Mouse (Mus musculus) R1 (cell line): Measurements from ENCODE around the gene Ntn4.
"Not testable (repeated sequence)": the region's sequence is repeated elsewhere in the genome, so short reads cannot be mapped to it uniquely, and the experiment has no call there.

ENCODE experiments used
- DNase-seq: peaks from one replicate; pipeline ENCODE4 v3.0.0-alpha.2; 2018; ENCODE audit warnings: low read depth, low spot score

Ntn4 gene

DNA sequence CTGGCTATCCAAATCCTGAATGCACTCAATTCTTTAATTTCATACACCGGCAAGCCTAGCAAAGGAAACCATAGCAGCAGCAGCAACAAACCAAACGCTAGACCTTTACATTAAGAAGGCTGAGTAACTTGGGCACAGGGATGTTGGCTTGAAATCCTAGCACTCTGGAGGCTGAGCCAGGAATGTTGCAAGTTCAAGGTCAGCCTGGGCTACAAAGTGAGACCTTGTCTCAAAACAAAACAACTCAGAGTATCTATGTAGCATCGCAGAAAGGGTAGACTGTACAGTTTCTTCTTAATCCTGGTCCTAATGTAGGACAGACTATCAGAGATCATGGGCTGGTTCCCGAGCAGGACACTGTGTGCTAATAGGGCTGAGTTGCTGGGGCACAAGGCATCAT, 43.4 kb downstream of the Ntn4 start:
- no peak for DNase-seq

DNA sequence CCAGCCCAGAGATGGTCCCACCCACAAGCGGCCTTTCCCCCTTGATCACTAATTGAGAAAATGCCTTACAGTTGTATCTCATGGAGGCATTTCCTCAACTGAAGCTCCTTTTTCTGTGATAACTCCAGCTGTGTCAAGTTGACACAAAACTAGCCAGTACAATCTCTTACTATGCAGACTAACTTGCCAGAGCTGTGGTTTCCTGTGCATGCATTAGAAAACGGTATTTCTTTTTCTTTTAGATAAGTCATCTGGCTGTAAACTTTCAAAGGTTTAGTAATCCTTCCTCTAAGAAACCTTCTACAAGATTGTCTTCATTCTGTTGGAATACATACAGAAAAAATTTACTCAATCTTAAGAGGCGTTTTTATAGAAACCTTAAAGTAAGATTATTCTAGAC, 44.9 kb downstream of the Ntn4 start:
- not testable (repeated sequence) for DNase-seq

DNA sequence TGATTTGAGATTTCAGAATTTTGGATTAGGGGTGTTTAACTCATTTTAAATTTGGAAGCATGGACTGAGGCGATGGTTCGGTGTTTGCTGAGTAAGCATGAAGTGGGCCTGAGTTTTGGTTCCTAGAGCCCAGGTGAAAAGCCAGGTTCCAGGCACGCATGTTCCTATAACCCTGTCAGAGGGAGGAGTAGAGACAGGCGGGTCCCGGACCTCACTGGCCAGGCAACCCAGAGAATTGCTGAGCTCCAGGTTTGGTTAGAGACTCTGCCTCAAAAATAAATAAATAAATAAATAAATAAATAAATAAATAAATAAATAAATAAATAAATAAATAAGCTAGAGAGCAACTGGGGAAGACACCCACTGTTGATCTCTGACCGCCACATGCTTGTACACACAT, 46.1 kb downstream of the Ntn4 start:
- DNase-seq, result no peak

- DNase-seq, result no peak
Observed at GRCm38 (mm10) chr10:93687781-93688180, 47.3 kb downstream of the Ntn4 start.

- DNase-seq, result no peak
Observed at GRCm38 (mm10) chr10:93688306-93689171, 48.1 kb downstream of the Ntn4 start.

DNA sequence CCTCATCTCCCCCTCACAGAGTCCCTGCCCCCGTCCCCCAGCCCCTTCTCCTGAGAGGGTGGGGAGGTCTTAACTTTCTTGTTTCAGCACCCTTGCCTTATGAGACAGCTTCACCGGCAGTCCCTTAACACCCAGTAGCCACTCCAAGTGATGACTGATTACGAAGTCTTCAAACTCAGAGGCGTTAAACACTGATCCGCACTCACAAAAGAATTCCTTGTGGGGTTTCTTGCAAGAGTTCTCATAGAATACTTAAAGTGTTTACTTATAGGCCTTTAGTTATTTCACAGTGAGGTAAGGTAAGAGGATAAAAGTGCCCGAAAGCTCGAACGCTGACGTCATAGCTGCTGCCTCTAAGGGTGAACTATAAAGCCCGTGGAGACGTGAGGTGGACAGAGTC, 50.9 kb downstream of the Ntn4 start:
- no peak for DNase-seq

GRCm38 (mm10) chr10:93695043-93695791, 54.7 kb downstream of the Ntn4 start:
- DNase-seq, result no peak

- DNase-seq, result no peak
Observed at GRCm38 (mm10) chr10:93696001-93696400, 55.5 kb downstream of the Ntn4 start.

GRCm38 (mm10) chr10:93697866-93698483, 57.5 kb downstream of the Ntn4 start:
- DNase-seq, result no peak

DNA sequence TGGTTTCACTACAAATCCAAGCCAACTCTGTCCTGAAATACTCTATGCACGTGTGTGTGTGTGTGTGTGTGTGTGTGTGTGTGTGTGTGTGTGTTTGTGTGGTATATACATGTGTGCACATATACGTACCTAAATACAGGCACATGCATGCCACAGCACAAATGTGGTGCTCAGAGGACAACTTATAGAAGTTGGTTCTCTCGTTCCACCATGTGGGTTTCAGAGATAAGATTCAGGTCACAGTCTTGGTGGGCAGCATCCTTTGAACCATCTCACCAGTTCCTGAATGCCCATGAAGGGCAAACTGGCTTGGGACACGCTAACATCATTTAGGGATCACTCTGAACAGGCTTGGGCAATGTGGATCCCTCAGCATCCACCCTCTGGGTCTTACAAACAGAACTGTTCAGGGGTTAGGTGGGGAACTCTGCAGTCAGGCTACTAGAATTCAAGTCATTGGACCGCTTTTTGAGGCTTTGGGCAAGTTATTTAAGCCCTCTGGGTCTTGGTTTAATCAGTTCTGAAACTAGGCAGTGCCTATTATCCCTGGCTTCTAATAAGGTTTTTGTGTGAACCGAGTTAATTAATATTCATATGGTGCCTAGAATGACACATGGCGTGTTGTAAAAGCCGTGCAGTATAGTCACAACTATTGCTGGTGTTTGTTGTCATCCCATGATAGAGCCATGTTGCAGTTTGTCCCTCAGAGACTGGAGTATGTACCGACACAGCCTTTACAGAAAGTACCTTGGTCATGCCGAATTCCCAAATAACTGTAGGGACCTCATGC, 59.4 kb downstream of the Ntn4 start:
- no peak for DNase-seq

DNA sequence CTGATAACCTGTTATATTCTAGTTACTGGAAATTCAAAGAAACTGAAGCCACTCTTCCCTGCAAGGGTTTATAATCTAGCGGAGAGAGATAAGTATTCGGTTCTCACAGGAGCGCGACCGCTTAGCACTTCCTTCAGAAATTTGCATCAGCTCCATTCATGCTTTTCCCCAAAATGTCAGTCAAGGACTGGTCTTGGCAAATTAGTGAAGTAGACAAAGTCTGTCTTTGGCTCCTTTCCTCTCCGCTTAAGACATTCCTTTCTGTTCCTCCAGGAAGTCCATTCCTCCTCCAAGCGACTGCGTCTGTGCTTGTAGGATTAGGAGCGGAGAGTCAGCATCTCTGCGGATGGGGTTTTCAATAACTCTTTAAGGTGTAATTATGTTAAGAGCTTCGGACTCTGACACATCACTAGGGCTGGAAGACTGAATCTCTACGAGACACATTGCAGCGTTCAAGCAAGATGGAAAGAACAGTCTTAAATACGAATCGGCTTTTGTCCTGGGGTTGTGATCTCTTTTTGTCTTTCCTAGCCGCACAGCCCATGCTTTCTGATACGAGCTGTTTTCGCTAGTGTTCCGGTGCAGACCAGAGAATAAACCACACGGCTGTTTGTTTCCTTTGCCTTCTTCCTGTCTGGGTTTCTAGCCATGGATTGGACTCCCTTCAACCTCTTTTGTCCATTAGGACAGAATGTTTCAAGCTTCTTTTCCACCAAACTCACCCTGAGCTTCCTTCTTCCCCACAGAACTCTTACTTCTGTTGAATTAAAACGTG, 60.3 kb downstream of the Ntn4 start:
- no peak for DNase-seq

DNA sequence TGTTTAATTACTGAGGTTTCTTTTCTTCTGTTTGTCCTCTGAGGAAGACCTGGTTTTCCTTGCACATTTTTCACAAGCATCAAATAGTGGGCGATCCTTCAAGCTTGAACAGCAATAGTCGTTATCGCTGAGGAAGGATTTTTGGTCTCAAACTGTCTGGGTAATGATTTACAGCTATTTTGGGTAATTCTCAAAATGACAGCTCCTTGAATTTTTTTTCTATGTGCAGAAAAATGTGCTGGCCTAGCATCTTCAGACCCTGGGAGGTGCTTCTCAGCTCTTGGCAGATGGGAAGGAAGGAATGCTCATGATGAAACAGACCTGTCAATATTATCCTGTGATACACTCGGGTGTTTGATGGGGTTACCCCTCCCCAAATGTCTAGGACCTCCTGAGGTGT, 63.5 kb downstream of the Ntn4 start:
- DNase-seq, result no peak

- DNase-seq, result no peak
Observed at GRCm38 (mm10) chr10:93707149-93708075, 66.9 kb downstream of the Ntn4 start.

DNA sequence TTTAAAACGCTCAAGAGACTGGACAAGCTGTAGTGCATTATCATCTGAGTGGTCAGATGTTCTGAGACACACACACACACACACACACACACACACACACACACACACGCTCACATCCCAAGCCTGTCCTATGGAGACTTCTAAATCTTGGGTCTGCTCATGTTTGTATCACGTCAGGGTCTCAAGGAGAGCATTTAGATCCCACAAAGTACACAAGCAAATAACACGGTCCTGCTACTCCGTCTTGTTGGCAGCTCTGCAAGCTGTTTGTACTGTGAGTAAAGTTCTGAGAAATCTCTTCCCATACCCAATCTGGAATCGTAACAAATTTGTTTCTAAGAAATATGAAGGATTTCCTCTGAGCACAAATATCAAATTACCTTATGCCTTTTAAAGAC, 67.6 kb downstream of the Ntn4 start:
- no peak for DNase-seq

GRCm38 (mm10) chr10:93708515-93708914, 68.0 kb downstream of the Ntn4 start:
- DNase-seq, result no peak

- DNase-seq, result no peak
Observed at GRCm38 (mm10) chr10:93709536-93709935, 69.1 kb downstream of the Ntn4 start.

DNA sequence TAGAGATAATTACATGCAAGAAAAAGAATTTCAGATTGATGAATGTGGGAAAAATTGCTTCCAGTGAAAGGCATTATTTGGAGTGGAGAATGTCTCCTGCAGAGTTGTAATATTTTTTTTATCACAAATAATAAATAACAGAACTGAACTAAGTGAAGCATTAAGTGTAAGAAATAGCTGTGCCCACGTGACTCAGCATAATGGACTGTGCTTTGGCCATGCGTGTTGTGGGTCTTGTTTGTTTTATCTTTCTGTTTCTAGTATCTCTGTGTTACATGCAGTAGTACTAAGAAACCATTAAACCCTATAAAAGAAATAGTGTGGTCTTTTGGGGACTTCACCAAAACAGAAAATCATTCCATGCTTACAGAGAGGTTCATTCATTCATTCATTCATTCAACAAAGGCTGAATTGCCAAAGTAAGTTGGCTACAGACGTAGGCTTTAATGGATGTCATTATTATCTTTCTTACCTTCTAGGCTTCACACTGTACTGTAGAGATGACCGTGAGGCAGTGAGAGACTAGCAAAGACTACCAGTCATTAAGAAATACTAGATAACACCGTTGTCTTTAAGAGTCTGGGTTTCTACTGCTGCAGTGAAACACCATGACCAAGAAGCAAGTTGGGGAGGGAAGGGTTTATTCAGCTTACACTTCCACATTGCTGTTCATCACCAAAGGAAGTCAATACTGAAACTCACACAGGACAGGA, 81.3 kb downstream of the Ntn4 start:
- no peak for DNase-seq

DNA sequence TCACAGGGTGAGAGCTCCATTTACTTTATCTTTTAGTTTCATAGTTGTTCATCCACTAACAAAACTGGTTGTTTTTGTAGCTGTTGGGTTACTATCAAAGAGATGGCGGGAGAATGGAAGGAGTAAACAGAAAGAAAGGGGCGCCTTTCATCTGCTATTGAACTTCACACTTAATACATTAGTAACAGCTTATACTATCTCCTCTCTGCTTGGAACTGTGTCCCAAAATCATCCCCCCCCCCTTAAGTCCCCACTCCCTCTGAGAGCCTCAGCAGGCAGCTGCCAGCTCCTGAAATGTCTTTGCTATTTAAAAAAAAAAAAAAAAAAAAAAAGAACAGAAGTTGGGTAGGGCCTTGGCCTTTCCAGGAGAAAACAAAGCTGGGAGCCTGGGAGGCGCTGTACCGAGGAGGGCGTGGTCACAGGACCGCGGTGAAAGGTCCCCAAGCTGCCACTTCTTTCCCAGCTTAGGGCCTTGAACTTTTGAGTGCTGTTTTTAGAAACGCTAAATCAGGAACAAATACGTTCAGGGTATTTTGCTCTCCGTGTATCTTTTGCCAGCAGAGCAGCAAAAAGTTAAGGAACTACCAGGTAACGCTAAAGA, 83.6 kb downstream of the Ntn4 start:
- DNase-seq, result peak; percentile 63

- DNase-seq, result peak; percentile 32
Observed at GRCm38 (mm10) chr10:93728131-93728530, 87.7 kb downstream of the Ntn4 start.
